Mouse (Mus musculus) liver, postnatal 0 days (tissue): ENCODE measurements around the gene Eri3. TPM values are rescaled to one million over a fixed set of nuclear protein-coding genes. Genes with fewer than 3 reads are reported as not detected.

Experiments
- ATAC-seq: fragments of 200-750 bp; cut with Nextera tagmentation; 2 replicates; pipeline ENCODE4 v1.8.0; 2017; ENCODE audit warnings: mild to moderate bottlenecking, moderate library complexity
- DNase-seq: peaks from one replicate; pipeline ENCODE4 v3.0.0-alpha.2; 2016
- H3K27ac ChIP-seq: fragments of 300-500 bp; sonication (generic); 2 replicates; pipeline ENCODE4 v1.5.1; 2014; ENCODE audit warnings: antibody characterized with exemption, moderate library complexity, mild to moderate bottlenecking, low read depth
- H3K27me3 ChIP-seq: fragments of 300-500 bp; sonication (generic); 2 replicates; pipeline ENCODE4 v1.6.1; 2014; ENCODE audit warnings: low read length, control low read depth, mixed read lengths; ENCODE audit not compliant: insufficient read depth
- H3K36me3 ChIP-seq: fragments of 300-500 bp; sonication (generic); replicated peaks from 2 replicates; pipeline ENCODE4 v1.6.1; 2014; ENCODE audit warnings: mild to moderate bottlenecking, control low read depth, low read length, moderate library complexity, mixed read lengths; ENCODE audit not compliant: insufficient read depth
- H3K4me1 ChIP-seq: fragments of 300-500 bp; sonication (generic); 2 replicates; pipeline ENCODE4 v1.6.1; 2014; ENCODE audit warnings: antibody characterized with exemption, mild to moderate bottlenecking, control low read depth; ENCODE audit not compliant: insufficient read depth
- H3K4me2 ChIP-seq: fragments of 300-500 bp; sonication (generic); 2 replicates; pipeline ENCODE4 v1.6.1; 2014; ENCODE audit warnings: low read depth, mild to moderate bottlenecking, low read length, moderate library complexity, mixed read lengths
- H3K4me3 ChIP-seq: fragments of 300-500 bp; sonication (generic); 2 replicates; pipeline ENCODE4 v1.5.1; 2014; ENCODE audit warnings: low read depth, low read length
- H3K9ac ChIP-seq: fragments of 300-500 bp; sonication (generic); replicated peaks from 2 replicates; pipeline ENCODE4 v1.6.1; 2014; ENCODE audit warnings: mild to moderate bottlenecking, moderate library complexity
- H3K9me3 ChIP-seq: fragments of 300-500 bp; sonication (generic); 2 replicates; pipeline ENCODE4 v1.6.1; 2016; ENCODE audit warnings: mild to moderate bottlenecking, control low read depth, low read length, mixed read lengths
- CTCF ChIP-seq: sonication (generic); IDR thresholded peaks from 2 replicates; pipeline ENCODE4 v1.5.1; 2016; ENCODE audit warnings: antibody characterized with exemption, low read depth
- EP300 ChIP-seq: IDR thresholded peaks from 2 replicates; pipeline ENCODE4 v1.6.1; 2016; ENCODE audit warnings: antibody characterized with exemption, low read depth, mild to moderate bottlenecking
- WGBS: fragments of 180-500 bp; shearing (Covaris S2); extraction: QIAGEN DNeasy Blood & Tissue Kit; methylation state at CpG from one replicate; pipeline ENCODE4 v1.1.7; 2014; ENCODE audit not compliant: insufficient replicate concordance; 5-methylcytosine and 5-hydroxymethylcytosine counted together
- polyA plus RNA-seq: library from polyadenylated mRNA; unstranded; fragments of >200 nt; fragmentation: Nextera tagmentation; extraction: Ambion mirVana; gene quantifications from 2 replicates; pipeline ENCODE4 v1.2.1, GENCODE M21; 2015

Gene Eri3
- polyA plus RNA-seq, 1 experiment from 2014 or later = 27.8 TPM

GRCm38 (mm10) chr4:117589081-117589660 lies 39.0 kb downstream of the Eri3 start:
- Histone ChIP-seq H3K4me3 (no peak overlapping the region), H3K27ac (no peak overlapping the region), H3K9me3 (no peaks in the 10 kb centered on the region), H3K9ac (no peak overlapping the region), H3K36me3 (peaks cover 33% of the 10 kb centered on the region), H3K4me1 (no peaks in the 10 kb centered on the region), H3K27me3 (no peaks in the 10 kb centered on the region), H3K4me2 (no peak overlapping the region)
- TF ChIP-seq CTCF (no peak), EP300 (no peak)
- no peak for DNase-seq
- no peak for ATAC-seq
- WGBS = 64% methylated on average over 8 of the region's 8 CpGs

GRCm38 (mm10) chr4:117590781-117591180 lies 40.6 kb downstream of the Eri3 start:
- Histone ChIP-seq H3K36me3 (peaks cover 34% of the 10 kb centered on the region), H3K4me3 (no peak overlapping the region), H3K27me3 (no peaks in the 10 kb centered on the region), H3K9ac (no peak overlapping the region), H3K9me3 (no peaks in the 10 kb centered on the region), H3K4me2 (no peak overlapping the region), H3K27ac (no peak overlapping the region), H3K4me1 (no peaks in the 10 kb centered on the region)
- WGBS = 79% methylated on average over 2 of the region's 2 CpGs
- ATAC-seq (no peak), DNase-seq (no peak)
- TF ChIP-seq EP300 (no peak), CTCF (no peak)

- H3K36me3 ChIP-seq = peaks cover 39% of the 10 kb centered on the region
- TF ChIP-seq CTCF (no peak), EP300 (no peak)
- H3K4me3 ChIP-seq = no peak overlapping the region
- no peaks in the 10 kb centered on the region for H3K27me3 ChIP-seq
- H3K9ac ChIP-seq = no peak overlapping the region
- no peak for ATAC-seq
- no peak overlapping the region for H3K27ac ChIP-seq
- H3K9me3 ChIP-seq = no peaks in the 10 kb centered on the region
- DNase-seq = no peak
- no peaks in the 10 kb centered on the region for H3K4me1 ChIP-seq
- 84% methylated on average over 5 of the region's 5 CpGs for WGBS
- no peak overlapping the region for H3K4me2 ChIP-seq
These were observed 42.0 kb downstream of the Eri3 start for GRCm38 (mm10) chr4:117592206-117592605.

- H3K27ac ChIP-seq = no peak overlapping the region
- H3K36me3 ChIP-seq = peaks cover 30% of the 10 kb centered on the region
These were observed 45.1 kb downstream of the Eri3 start for GRCm38 (mm10) chr4:117595293-117595692.

GRCm38 (mm10) chr4:117599986-117600565 lies 49.9 kb downstream of the Eri3 start:
- H3K4me3 ChIP-seq = no peak overlapping the region
- no peaks in the 10 kb centered on the region for H3K4me1 ChIP-seq
- TF ChIP-seq EP300 (no peak), CTCF (no peak)
- no peaks in the 10 kb centered on the region for H3K9me3 ChIP-seq
- no peak overlapping the region for H3K27ac ChIP-seq
- no peak overlapping the region for H3K9ac ChIP-seq
- ATAC-seq = no peak
- H3K36me3 ChIP-seq = peaks cover 17% of the 10 kb centered on the region; the same call in 1 of the 2 replicates
- H3K4me2 ChIP-seq = no peak overlapping the region
- DNase-seq = no peak
- no peaks in the 10 kb centered on the region for H3K27me3 ChIP-seq
- 77% methylated on average over 7 of the region's 7 CpGs for WGBS

More at GRCm38 (mm10) chr4:117595293-117595692, 45.1 kb downstream of the Eri3 start:
- Histone ChIP-seq H3K9me3 (no peaks in the 10 kb centered on the region), H3K27me3 (no peaks in the 10 kb centered on the region), H3K4me1 (no peaks in the 10 kb centered on the region), H3K4me3 (no peak overlapping the region), H3K9ac (no peak overlapping the region), H3K4me2 (no peak overlapping the region)
- DNase-seq (no peak), ATAC-seq (no peak)
- 91% methylated on average over 10 of the region's 10 CpGs for WGBS
- TF ChIP-seq CTCF (no peak), EP300 (no peak)

GRCm38 (mm10) chr4:117601338-117601776 lies 51.2 kb downstream of the Eri3 start:
- WGBS = 68% methylated on average over 5 of the region's 5 CpGs
- Histone ChIP-seq H3K27me3 (no peaks in the 10 kb centered on the region), H3K9me3 (no peaks in the 10 kb centered on the region), H3K4me1 (no peaks in the 10 kb centered on the region), H3K4me3 (no peak overlapping the region), H3K9ac (no peak overlapping the region), H3K27ac (no peak overlapping the region), H3K4me2 (no peak overlapping the region), H3K36me3 (peaks cover 10% of the 10 kb centered on the region; the same call in 1 of the 2 replicates)
- no peak for TF ChIP-seq EP300
- no peak for TF ChIP-seq CTCF
- DNase-seq (no peak), ATAC-seq (no peak)
